Mouse (Mus musculus): ENCODE results near the gene Usp34.
"Not testable (repeated sequence)": the region's sequence is repeated elsewhere in the genome, so short reads cannot be mapped to it uniquely, and the experiment has no call there.

Gene Usp34

GRCm38 (mm10) chr11:23497718-23498509, 191.2 kb downstream of the Usp34 start, which contains the start of gene Ahsa2:
Gene Ahsa2, minus strand, starts transcription at chr11:23498030.
- peak; percentile 90 to 91 for DNase-seq (ENCODE audit: low spot score in 2 of 2)

- no peak for DNase-seq (ENCODE audit: low spot score in 2 of 2)
Observed at GRCm38 (mm10) chr11:23498609-23499008, 191.9 kb downstream of the Usp34 start.

GRCm38 (mm10) chr11:23504801-23505200, 198.1 kb downstream of the Usp34 start:
- DNase-seq (ENCODE audit: low spot score in 2 of 2), result not testable (repeated sequence)

DNA sequence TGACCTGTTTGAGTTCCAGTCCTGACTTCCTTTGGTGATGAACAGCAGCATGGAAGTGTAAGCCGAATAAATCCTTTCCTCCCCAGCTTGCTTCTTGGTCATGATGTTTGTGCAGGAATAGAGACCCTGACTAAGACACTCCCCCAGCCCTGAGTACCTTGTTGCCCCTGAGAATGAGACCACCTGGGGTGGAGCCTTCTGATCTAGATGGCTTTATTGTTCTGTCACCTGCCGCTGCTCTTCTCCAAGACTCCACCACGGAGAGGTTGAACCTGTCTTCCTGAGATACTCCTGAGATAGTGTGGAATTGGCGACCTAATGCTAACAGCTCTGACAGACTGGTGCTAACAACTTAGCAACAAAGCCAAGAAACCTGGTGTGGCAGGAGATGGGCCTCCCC, 208.1 kb downstream of the Usp34 start:
- not testable (repeated sequence) for DNase-seq (ENCODE audit: low spot score in 2 of 2)

DNA sequence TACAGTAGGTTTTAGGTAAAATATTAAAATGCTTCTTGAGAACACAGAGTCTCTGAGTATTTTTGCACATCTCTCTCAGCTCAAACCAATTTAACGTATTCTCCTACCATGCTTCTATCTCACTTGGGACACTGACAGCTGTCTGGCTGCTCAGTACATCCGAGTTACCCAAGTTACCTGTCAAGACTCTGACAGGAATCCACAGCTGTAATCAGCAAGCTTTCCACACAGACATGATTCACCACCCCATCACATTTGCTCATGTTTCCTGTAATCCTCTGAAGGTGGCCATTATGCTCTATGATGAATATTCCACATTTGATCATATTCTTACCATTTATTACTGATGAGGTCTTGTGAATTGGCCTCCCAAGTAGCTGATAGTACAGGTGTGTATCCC, 208.6 kb downstream of the Usp34 start:
- no peak for DNase-seq (ENCODE audit: low spot score in 2 of 2)

GRCm38 (mm10) chr11:23518981-23519380, 212.3 kb downstream of the Usp34 start:
- no peak for DNase-seq (ENCODE audit: low spot score in 2 of 2)

DNA sequence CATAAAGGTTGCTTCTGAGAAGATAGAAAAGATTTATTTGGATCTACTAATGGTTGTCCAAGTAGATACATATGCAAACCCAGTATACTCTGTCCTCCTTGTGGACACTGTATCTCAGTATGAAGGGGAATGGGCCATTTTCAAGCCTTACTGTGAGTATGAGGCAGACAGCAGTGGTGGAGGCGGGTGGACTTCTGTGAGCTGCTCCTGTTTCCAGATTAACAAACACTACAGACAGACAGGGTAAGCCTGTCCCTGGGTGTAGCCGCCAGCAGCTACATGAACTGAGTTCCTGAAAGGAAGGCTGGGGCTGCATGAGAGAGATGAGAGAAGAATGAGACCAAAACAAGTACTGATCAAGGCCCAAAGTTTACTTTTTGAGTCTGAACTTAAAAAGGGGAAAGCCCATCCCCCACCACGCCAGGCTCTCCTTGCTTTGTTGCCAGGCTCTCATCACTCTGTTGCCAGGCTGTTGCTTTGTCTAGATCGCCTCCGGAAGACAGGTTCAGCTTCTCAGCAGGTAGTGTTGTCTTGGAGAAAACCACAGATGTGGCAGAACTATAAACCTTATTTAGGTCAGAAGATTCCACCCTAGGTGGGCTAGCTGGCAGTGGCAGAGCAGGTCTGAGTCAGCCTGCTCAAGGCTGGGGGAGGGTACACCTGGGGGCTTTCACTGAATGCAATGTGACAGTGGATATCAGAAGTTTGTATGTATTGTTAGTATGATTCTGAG, 213.9 kb downstream of the Usp34 start, which contains the start of gene 1700093K21Rik:
1700093K21Rik (minus strand) TSS at position 683 of the 733 bp plus-strand sequence.
- DNase-seq (ENCODE audit: low spot score in 2 of 2), result no peak

- no peak for DNase-seq (ENCODE audit: low spot score in 2 of 2)
Observed at GRCm38 (mm10) chr11:23537446-23537845, 230.8 kb downstream of the Usp34 start.
